Mouse (Mus musculus): Measurements from ENCODE around the gene Sdhaf1. TPM values are rescaled to one million over a fixed set of nuclear protein-coding genes. Genes with fewer than 3 reads are reported as not detected.

The Sdhaf1 gene
- polyA plus RNA-seq, 1 experiment: 17.6 TPM

GRCm38 (mm10) chr7:30279536-30279935 is 44.2 kb downstream of the Sdhaf1 start:
- no peak for DNase-seq (ENCODE audit: low read depth)
- no peak for TF ChIP-seq POLR2A (IDR thresholded peaks at IDR 0.05; ENCODE audit: borderline replicate concordance, extremely low read depth, insufficient read depth, insufficient read length, poor library complexity, severe bottlenecking)
- TF ChIP-seq CTCF (IDR thresholded peaks at IDR 0.05; ENCODE audit: borderline replicate concordance, extremely low read depth, insufficient read depth, insufficient read length): no peak

DNA sequence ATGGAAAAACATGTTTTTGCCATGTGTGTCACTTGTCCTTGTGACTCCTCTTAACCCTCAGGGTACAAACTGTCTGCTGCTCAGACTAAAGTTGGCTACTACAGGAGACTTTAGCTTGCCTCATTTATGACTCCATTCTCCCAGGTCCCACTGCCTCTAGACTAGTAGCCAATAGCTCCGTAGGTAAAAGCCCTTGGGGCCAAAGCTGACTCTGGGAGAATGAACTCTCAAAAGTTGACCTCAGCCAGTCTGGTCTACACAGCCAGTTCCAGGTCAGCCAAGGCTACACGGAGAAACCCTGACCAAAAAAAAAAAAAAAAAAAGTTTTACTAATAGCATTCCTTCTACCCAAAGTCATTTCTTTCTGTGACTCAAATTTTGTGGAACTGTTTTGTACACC is 44.8 kb downstream of the Sdhaf1 start:
- DNase-seq (ENCODE audit: low read depth): no peak
- no peak for TF ChIP-seq CTCF (IDR thresholded peaks at IDR 0.05; ENCODE audit: borderline replicate concordance, extremely low read depth, insufficient read depth, insufficient read length)

- DNase-seq (ENCODE audit: low read depth): no peak
- TF ChIP-seq CTCF (IDR thresholded peaks at IDR 0.05; ENCODE audit: borderline replicate concordance, extremely low read depth, insufficient read depth, insufficient read length) (no peak), POLR2A (IDR thresholded peaks at IDR 0.05; ENCODE audit: borderline replicate concordance, extremely low read depth, insufficient read depth, insufficient read length, poor library complexity, severe bottlenecking) (no peak)
Measured at GRCm38 (mm10) chr7:30274383-30274782, 49.3 kb downstream of the Sdhaf1 start.

Other genes starting within 250 kb of the Sdhaf1 start
- gene Gm26920, start 233.5 kb downstream of the Sdhaf1 start, polyA plus RNA-seq (2012; rRNA removed): 0.38 and 1.1 TPM in 2 replicates
- 9.2 and 10.5 TPM in 2 replicates for gene Zfp566, start 233.4 kb downstream of the Sdhaf1 start, polyA plus RNA-seq (2012; rRNA removed)
- 44.0 and 50.7 TPM in 2 replicates for gene Zfp260, start 229.1 kb downstream of the Sdhaf1 start, polyA plus RNA-seq (2012; rRNA removed)
- gene Zfp382, start 202.0 kb downstream of the Sdhaf1 start, polyA plus RNA-seq (2012; rRNA removed): 9.2 and 9.5 TPM in 2 replicates
- 73.1 and 78.5 TPM in 2 replicates for gene Zfp146, start 154.1 kb downstream of the Sdhaf1 start, polyA plus RNA-seq (2012; rRNA removed)
- gene Cox7a1, start 139.8 kb downstream of the Sdhaf1 start, polyA plus RNA-seq (2012; rRNA removed): 2.1 and 2.2 TPM in 2 replicates
- 298 and 304 TPM in 2 replicates for gene Capns1, start 125.1 kb downstream of the Sdhaf1 start, polyA plus RNA-seq (2012; rRNA removed)
- gene Polr2i, start 91.9 kb downstream of the Sdhaf1 start, polyA plus RNA-seq (2012; rRNA removed): 245 and 362 TPM in 2 replicates
- gene Tbcb, start 91.6 kb downstream of the Sdhaf1 start, polyA plus RNA-seq (2012; rRNA removed): 177 and 180 TPM in 2 replicates
- gene Ovol3, start 88.2 kb downstream of the Sdhaf1 start, polyA plus RNA-seq (2012; rRNA removed): 0.12 and 0.14 TPM in 2 replicates
- 0.11 and 0.12 TPM in 2 replicates for gene Thap8, start 43.8 kb downstream of the Sdhaf1 start, polyA plus RNA-seq (2012; rRNA removed)
- 15.2 and 26.2 TPM in 2 replicates for gene Wdr62, start 43.5 kb downstream of the Sdhaf1 start, polyA plus RNA-seq (2012; rRNA removed)
- gene Clip3, start 32.2 kb downstream of the Sdhaf1 start, polyA plus RNA-seq (2012; rRNA removed): 233 and 314 TPM in 2 replicates
- gene Alkbh6, start 15.2 kb downstream of the Sdhaf1 start, polyA plus RNA-seq (2012; rRNA removed): 131 and 198 TPM in 2 replicates
- gene Syne4, start 9.1 kb downstream of the Sdhaf1 start, polyA plus RNA-seq (2012; rRNA removed): 28.5 and 36.3 TPM in 2 replicates
- gene E130208F15Rik, start 2.2 kb downstream of the Sdhaf1 start, polyA plus RNA-seq (2012; rRNA removed): 0.36 and 0.37 TPM in 2 replicates
- gene Lrfn3, start 38.9 kb upstream of the Sdhaf1 start, polyA plus RNA-seq (2012; rRNA removed): 29.1 and 39.2 TPM in 2 replicates
- 21.7 and 27.8 TPM in 2 replicates for gene Tyrobp, start 89.9 kb upstream of the Sdhaf1 start, polyA plus RNA-seq (2012; rRNA removed)
- 0.90 and 1.4 TPM in 2 replicates for gene Hcst, start 96.0 kb upstream of the Sdhaf1 start, polyA plus RNA-seq (2012; rRNA removed)
- gene Nfkbid, start 97.8 kb upstream of the Sdhaf1 start, polyA plus RNA-seq (2012; rRNA removed): 2.3 and 3.6 TPM in 2 replicates
- gene Aplp1, start 121.6 kb upstream of the Sdhaf1 start, polyA plus RNA-seq (2012; rRNA removed): 571 and 616 TPM in 2 replicates
- gene Kirrel2, start 133.8 kb upstream of the Sdhaf1 start, polyA plus RNA-seq (2012; rRNA removed): 0.85 and 3.3 TPM in 2 replicates
- 1.2 and 3.2 TPM in 2 replicates for gene Nphs1, start 134.4 kb upstream of the Sdhaf1 start, polyA plus RNA-seq (2012; rRNA removed)
- gene Prodh2, start 169.7 kb upstream of the Sdhaf1 start, polyA plus RNA-seq (2012; rRNA removed): 0.05 and 0.26 TPM in 2 replicates
- 241 and 276 TPM in 2 replicates for gene Arhgap33, start 211.2 kb upstream of the Sdhaf1 start, polyA plus RNA-seq (2012; rRNA removed)
- 8.4 and 8.7 TPM in 2 replicates for gene Hspb6, start 228.3 kb upstream of the Sdhaf1 start, polyA plus RNA-seq (2012; rRNA removed)
- 24.1 and 27.9 TPM in 2 replicates for gene Proser3, start 228.4 kb upstream of the Sdhaf1 start, polyA plus RNA-seq (2012; rRNA removed)
- 45.1 and 53.9 TPM in 2 replicates for gene Lin37, start 235.9 kb upstream of the Sdhaf1 start, polyA plus RNA-seq (2012; rRNA removed)
- 69.3 and 95.4 TPM in 2 replicates for gene U2af1l4, start 239.4 kb upstream of the Sdhaf1 start, polyA plus RNA-seq (2012; rRNA removed)
- 4.9 and 8.7 TPM in 2 replicates for gene Gm49396, start 239.4 kb upstream of the Sdhaf1 start, polyA plus RNA-seq (2012; rRNA removed)
- gene Psenen, start 239.7 kb upstream of the Sdhaf1 start, polyA plus RNA-seq (2012; rRNA removed): 102 and 154 TPM in 2 replicates
- gene Igflr1, start 241.5 kb upstream of the Sdhaf1 start, polyA plus RNA-seq (2012; rRNA removed): 6.5 and 8.7 TPM in 2 replicates

Measured in brain, embryonic 14.5 days (tissue).